Mouse (Mus musculus): ENCODE results near the gene Slc4a1. TPM values are rescaled to one million over a fixed set of nuclear protein-coding genes. Genes with fewer than 3 reads are reported as not detected.

Gene Slc4a1
- total RNA-seq, 2 experiments from 2014 or later = 0.10 to 0.15 TPM

GRCm38 (mm10) chr11:102375196-102376173, 9.5 kb upstream of the Slc4a1 start:
- no peak for DNase-seq

DNA sequence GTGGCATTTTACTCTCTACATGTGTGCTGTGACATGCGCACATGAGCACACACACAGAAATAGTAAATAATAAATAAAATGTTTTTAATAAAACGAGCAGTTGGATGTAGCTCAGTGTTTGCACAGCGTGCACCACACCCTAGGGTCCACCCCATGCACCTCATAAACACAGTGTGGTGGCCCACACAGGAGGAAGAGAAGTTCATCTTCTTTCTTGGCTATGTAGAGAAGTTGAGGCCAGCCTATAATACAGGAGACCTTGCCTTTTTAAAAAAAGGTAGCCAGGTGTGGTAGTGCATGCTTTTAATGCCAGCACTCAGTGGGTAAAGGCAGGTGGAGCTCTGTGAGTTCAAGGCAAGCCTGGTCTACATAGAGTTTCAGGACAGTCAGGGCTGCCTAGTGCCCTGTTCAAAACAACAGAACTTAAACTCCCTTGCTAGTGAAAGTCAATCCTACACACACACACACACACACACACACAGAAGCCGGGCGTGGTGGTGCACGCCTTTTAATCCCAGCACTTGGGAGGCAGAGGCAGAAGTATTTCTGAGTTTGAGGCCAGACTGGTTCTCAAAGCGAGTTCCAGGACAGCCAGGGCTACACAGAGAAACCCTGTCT, 8.2 kb upstream of the Slc4a1 start:
- no peak for DNase-seq

- DNase-seq = no peak
Observed at GRCm38 (mm10) chr11:102373646-102374045, 7.6 kb upstream of the Slc4a1 start.

DNA sequence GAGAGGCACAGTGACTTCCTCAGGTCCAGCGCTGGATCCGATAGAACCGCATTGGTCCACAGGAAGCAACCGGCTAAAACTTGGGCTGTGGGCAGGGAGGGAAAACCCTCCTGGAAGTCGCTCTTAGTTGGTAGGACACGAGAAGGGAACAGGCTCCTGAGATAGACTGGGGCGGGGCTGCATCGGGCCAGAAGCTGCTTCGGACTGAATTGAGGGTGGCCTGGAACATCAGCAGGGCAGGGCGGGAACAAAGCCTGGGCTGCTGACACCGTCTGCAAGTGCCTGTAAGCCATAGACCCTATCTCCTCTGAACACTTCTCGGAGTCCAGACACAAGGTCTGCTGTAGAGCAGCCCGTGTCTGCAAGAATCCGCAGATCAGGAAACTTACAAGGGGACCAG, 6.9 kb upstream of the Slc4a1 start:
- no peak for DNase-seq

GRCm38 (mm10) chr11:102371926-102372685, 6.1 kb upstream of the Slc4a1 start:
- no peak for DNase-seq

DNA sequence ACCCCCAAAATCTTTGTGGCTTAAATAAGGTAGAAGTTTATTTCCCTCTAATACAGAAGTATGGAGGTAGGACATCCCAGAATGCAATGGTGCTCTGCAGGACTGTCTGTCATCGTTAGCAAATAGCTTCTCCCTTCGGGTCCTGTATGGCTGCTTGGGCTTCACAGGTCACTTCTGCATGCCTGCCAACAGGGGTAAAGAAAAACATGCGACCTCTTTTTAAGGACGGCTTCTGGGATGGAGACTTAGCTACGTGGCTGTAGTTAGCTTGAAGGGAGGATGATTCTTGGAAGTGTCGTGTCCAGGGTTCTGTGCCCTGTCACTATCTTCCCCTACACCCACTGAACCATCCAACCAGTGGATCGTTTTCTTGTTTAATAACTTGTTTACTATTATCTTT, 4.3 kb upstream of the Slc4a1 start:
- no peak for DNase-seq

DNA sequence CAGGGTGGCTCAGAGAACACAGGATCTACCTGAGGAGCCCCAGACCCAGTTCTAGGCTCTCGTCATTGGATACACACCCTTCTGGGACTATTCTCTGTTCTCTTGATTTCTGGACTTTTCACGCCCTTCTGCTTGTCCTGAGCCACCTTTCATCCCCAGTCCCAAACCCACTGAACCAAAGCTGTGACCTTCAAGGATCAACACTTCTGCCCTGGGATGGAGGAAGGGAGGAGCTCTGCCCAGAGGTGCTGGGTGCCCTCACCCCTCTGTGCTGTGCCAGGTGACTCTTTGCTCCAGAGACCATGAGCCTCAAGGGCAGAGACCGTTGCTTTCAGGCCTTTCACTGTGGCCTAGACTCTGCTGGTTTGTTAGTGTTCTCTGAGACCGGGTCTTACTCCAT, 3.3 kb upstream of the Slc4a1 start:
- no peak for DNase-seq

DNA sequence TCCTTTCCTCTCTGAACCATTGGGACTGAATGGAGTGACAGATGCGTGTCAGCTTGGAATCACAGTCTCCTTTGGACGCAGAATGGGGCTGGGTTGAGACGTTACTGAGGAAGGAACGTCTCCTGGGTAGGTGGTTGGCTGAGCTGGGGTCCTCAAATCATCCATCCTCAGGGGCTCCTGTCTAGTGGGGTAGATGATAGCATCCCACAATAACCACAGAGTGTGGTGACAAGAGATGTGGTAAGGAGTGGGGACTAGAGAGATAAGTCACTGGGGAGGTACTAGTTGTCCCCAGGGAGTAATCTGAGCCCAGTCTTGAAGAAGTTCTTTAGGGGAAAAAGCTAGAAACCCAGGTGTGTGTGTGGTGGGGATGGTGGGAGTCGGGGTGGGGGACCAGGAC, 2.3 kb upstream of the Slc4a1 start:
- DNase-seq = no peak

- DNase-seq = no peak
Observed at GRCm38 (mm10) chr11:102367504-102368280, 1.7 kb upstream of the Slc4a1 start.

DNA sequence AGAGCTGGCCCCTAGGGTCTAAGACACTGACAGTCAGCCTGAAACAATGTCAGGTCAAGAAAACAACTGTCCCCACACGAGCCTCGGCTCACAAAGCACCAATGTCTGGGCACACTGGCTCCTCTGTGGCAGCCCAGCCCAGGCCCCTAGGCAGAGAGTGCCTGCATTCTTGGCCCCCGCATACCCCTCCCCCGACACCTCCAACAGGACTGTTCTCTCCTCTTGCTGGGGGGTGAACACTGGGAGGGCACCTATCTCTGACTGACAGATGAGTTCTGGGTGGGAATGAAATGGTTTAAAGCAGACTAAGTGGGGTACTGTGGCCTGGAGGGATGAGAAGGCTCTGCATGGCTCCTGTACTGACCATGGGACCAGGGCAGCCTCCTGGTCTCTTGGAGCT, 304 bp downstream of the Slc4a1 start:
- DNase-seq = no peak

- no peak for DNase-seq
Observed at GRCm38 (mm10) chr11:102364570-102365371, 1.2 kb downstream of the Slc4a1 start.

DNA sequence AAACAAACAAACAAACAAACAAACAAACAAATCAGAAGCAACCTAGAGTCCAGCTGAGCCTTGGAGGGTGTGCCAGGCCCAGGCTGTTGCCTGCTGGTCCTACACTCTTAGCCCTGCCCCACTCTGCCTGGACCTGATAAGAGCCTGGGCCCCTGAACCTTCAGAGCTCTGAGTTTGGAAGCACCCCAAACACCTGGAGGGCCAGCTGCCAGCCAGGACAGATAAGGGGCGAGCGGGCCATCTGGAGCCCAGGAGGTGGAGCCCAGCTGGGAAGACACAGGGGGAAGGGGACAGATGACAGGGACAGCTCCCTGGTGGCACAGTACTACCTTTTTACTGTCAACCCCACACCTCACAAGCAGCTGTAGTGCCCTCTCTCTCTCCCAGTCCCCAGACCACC, 2.4 kb downstream of the Slc4a1 start:
- DNase-seq = no peak

- DNase-seq = no peak
Observed at GRCm38 (mm10) chr11:102361776-102362495, 4.1 kb downstream of the Slc4a1 start.

- DNase-seq = no peak
Observed at GRCm38 (mm10) chr11:102358365-102358764, 7.6 kb downstream of the Slc4a1 start.

DNA sequence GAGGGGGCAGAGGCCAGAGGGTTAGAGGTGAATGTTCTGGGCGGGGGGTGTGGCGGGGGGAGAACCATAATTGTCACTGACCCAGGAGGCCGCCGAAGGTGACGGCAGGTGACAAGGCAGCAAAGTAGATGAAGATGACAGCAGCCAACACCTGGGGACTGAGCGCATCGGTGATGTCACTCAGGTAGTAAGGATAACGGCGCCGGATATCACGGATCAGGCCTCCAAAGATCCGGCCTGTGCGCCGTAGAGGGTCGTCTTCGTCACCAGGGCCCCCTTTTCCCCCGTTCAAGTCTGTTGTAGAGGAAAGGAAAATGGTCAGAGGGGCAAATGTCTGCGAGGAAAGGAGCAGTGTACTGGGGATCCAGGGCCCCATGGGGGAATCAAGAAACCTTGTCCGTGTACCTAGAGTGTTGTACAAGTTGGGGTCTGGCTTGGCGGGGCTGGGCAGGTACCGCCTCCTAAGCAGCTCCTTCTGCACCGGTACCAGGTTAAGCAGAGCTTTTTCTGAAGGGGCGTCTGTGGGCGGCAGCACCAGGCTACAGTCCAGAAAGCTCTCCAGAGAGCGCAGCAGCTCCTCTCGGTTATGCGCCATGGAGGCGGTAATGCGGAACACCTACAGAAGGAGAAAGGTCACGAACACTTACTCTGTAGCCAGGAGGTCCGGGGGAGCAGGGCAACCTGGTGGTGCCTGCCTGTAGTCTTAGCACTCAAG, 9.2 kb downstream of the Slc4a1 start:
- DNase-seq = no peak

DNA sequence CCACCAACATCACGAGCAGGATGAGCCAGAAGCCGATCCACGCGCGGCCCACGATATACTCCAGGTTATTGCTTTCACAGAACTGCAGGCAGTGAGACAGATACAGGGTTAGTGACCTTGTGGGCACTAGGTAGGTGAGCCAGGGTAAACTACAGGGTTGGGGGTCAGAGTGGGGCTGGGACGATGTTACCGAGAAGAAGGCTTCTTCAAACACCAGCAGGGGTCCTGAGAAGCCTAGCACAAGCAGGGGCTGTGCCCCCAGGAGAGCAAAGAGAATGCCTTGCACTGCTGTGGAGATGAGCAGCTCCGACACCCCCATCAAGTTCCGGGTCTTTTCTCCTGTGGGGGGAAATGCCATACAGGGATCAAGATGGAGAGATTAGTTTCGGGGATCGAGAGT, 9.8 kb downstream of the Slc4a1 start:
- DNase-seq = no peak

- DNase-seq = no peak
Observed at GRCm38 (mm10) chr11:102355501-102355900, 10.5 kb downstream of the Slc4a1 start.

GRCm38 (mm10) chr11:102353021-102353431, 13.0 kb downstream of the Slc4a1 start:
- DNase-seq = no peak

DNA sequence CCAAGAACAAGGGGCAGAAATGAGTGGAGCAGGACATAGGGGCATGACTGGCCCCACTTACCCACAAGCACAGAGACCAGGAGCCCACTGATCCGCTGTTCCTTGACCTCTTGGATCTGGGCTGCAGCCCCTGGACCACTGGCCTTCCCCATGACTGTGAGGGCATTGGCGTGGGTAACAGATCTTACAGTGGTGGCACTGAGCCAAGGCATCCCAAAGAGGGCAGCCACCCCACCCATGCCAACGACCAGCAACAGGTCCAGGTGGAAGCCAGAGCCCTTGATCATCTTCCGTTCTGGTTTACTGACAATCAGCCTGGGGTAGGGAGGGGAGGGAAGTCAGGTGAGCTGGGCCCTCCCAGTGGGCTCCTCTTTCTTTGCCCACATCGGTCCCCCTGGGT, 13.6 kb downstream of the Slc4a1 start:
- no peak for DNase-seq

DNA sequence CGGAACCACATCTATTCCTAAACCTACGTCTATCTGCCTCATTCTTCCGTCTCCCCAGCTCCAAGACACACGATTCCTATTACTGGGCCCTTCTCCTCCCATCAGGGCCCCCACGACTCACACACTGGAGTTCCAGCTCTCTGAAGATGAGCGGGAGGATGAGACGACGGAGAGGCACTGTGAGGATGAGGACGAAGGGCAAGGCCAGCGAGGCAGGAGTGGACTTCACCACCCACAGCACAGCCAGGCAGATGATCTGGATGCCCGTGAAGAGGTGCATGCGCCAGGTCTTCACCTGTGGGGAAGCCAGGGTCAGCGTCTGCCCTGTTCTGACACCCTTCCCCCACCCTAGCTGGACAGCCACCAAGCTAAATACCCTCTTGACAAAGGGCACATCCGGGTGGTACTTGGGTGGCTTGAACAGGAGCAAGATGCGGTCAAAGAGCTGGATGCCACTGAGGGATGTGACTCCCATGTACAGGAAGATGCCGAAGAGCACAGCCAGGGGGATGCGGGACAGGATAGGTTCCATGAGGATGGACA, 15.0 kb downstream of the Slc4a1 start:
- DNase-seq = no peak
